Mouse (Mus musculus) CH12.LX (cell line): ENCODE data around the gene Midn.

Experiments
- CHD2 ChIP-seq: IDR thresholded peaks from 2 replicates; pipeline ENCODE4 v1.6.1; 2011; ENCODE audit warnings: low read length, improper control_type of control experiment
- CTCF ChIP-seq, 2 experiments: IDR thresholded peaks in 1 of 2; conservative IDR thresholded peaks in 1 of 2; 2 replicates each; pipeline ENCODE4 v1.5.1; 2011 to 2012; ENCODE audit warnings: low read depth in 2 of 2, low read length in 2 of 2, improper control_type of control experiment in 1 of 2, inconsistent platforms in 1 of 2, mild to moderate bottlenecking in 1 of 2, moderate library complexity in 1 of 2
- GABPA ChIP-seq: IDR thresholded peaks from 2 replicates; pipeline ENCODE4 v1.6.1; 2012; ENCODE audit warnings: low read depth, low read length, improper control_type of control experiment, inconsistent platforms; ENCODE audit not compliant: insufficient replicate concordance
- UBTF ChIP-seq: IDR thresholded peaks from 2 replicates; pipeline ENCODE4 v1.6.1; 2012; ENCODE audit warnings: low read depth, mild to moderate bottlenecking, inconsistent platforms, low read length, improper control_type of control experiment, moderate library complexity

DNA sequence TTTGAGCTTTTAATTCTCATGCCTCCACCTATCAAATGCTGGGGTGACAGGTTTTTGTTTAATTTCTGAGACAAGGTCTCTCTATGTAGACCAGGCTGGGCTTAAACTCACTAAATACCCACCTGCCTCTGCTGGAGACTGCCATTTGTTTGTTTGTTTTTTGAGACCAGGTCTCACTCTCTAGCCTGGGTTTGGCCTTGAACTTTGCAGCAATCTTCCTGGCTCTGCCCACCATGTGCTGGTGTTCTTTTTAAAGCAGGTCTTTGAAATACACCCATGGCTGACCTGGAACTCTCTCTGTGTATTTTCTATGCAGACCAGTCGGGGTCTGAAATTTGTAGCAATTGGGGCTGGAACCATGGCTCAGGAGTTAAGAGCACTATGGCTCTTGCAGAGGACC is 12.4 kb upstream of the Midn start:
- no peak for TF ChIP-seq GABPA
- no peak for TF ChIP-seq UBTF
- no peak for TF ChIP-seq CHD2
- no peak for TF ChIP-seq CTCF (conservative IDR thresholded peaks at IDR 0.05 in 1 of 2, IDR thresholded peaks at IDR 0.05 in 1 of 2; ENCODE audit: low read depth in 2 of 2, low read length in 2 of 2)
